Mouse (Mus musculus) adrenal gland, adult 10 weeks (tissue): ENCODE measurements around the gene Josd1. TPM values are rescaled to one million over a fixed set of nuclear protein-coding genes. Genes with fewer than 3 reads are reported as not detected.

ENCODE experiments used
- polyA plus RNA-seq: library from polyadenylated mRNA; stranded (reverse); fragments of 350-450 nt; fragmentation: Illumina TruSeq; extraction: RNeasy Lipid Tissue Mini Kit (QIAGEN cat#74804); gene quantifications from one replicate; pipeline ENCODE4 v1.2.3, GENCODE M21; 2014; ENCODE audit warnings: low read depth, low replicate concordance

Gene Josd1
- polyA plus RNA-seq: 17.4 TPM

GRCm38 (mm10) chr15:79687646-79688267, at the start of gene Josd1:
Gene Josd1, minus strand, starts transcription at chr15:79687919.

GRCm38 (mm10) chr15:79690426-79691022, 2.8 kb upstream of the Josd1 start, which contains the start of gene Gtpbp1:
Gene Gtpbp1, plus strand, starts transcription at chr15:79690845.

GRCm38 (mm10) chr15:79670249-79670971, 17.3 kb downstream of the Josd1 start, which contains the start of gene Tomm22:
Gene Tomm22, plus strand, starts transcription at chr15:79670861.

DNA sequence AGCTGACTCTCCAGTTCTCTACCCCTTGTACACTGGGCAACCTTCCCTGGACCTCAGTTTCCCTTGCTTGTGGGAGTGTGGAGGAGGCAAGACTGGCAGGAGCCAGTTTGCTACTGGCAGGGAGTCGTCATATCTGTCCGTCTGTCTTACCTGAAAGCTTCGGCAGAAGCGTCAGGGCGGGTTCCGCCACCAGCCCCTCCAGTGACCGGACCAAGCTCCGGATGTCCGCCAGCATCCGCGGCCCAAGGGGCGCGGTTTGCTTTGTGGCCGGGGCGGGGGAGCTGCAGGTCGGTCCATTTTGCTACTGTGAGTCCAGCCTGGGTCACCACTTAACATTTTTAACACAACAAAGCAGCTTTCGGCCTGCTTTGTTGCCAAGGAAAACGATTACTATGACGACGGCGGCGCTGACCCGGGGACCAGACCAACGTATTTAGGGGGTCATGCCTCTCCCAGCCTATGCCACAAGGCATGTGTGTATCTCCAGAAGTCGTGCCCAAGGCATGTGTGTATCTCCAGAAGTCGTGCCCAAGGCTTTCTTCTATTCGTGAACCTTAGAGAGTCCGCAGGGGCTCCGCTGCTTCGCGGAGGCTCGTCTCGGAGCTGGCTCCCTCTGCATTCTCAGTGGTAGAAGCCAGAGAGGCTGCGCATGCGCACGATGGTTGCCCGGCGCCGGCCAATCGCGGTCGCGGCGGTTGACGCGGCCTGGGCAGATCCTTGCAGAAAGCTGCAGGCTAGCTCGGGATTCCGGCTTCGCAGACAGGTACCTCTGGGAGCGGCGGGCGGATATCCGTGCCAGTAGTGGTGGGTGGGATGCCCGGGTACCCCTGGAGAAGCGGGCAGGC, 29.0 kb downstream of the Josd1 start, which contains the start of the genes Fam227a and Cby1:
TSS of gene Fam227a (minus strand) at position 426 of the 845 bp plus-strand sequence.
TSS of gene Cby1 (plus strand) at position 669 of the 845 bp plus-strand sequence.

Other genes with a start within 250 kb of the Josd1 start
- gene Csnk1e, start 232.4 kb downstream of the Josd1 start, polyA plus RNA-seq: 20.4 TPM
- gene Kcnj4, start 182.7 kb downstream of the Josd1 start, polyA plus RNA-seq: not detected
- gene Kdelr3, start 171.5 kb downstream of the Josd1 start, polyA plus RNA-seq: 2.3 TPM
- 281 TPM for gene Ddx17, start 141.2 kb downstream of the Josd1 start, polyA plus RNA-seq
- gene Dmc1, start 82.8 kb downstream of the Josd1 start, polyA plus RNA-seq: 9.0 TPM
- 1.7 TPM for gene Fam227a, start 29.0 kb downstream of the Josd1 start, polyA plus RNA-seq
- gene Cby1, start 28.7 kb downstream of the Josd1 start, polyA plus RNA-seq: 0.93 TPM
- gene Tomm22, start 17.1 kb downstream of the Josd1 start, polyA plus RNA-seq: 276 TPM
- gene Gtpbp1, start 2.9 kb upstream of the Josd1 start, polyA plus RNA-seq: 1.9 TPM
- 4.4 TPM for gene Sun2, start 54.6 kb upstream of the Josd1 start, polyA plus RNA-seq
- gene Dnal4, start 89.9 kb upstream of the Josd1 start, polyA plus RNA-seq: 1.3 TPM
- gene Nptxr, start 116.8 kb upstream of the Josd1 start, polyA plus RNA-seq: 0.82 TPM
- not detected for gene Npcd, start 146.3 kb upstream of the Josd1 start, polyA plus RNA-seq
- 8.0 TPM for gene Cbx6, start 146.8 kb upstream of the Josd1 start, polyA plus RNA-seq
- 5.8 TPM for gene Apobec3, start 203.7 kb upstream of the Josd1 start, polyA plus RNA-seq